Mouse (Mus musculus): Measurements from ENCODE around the gene Nostrin.

The Nostrin gene

DNA sequence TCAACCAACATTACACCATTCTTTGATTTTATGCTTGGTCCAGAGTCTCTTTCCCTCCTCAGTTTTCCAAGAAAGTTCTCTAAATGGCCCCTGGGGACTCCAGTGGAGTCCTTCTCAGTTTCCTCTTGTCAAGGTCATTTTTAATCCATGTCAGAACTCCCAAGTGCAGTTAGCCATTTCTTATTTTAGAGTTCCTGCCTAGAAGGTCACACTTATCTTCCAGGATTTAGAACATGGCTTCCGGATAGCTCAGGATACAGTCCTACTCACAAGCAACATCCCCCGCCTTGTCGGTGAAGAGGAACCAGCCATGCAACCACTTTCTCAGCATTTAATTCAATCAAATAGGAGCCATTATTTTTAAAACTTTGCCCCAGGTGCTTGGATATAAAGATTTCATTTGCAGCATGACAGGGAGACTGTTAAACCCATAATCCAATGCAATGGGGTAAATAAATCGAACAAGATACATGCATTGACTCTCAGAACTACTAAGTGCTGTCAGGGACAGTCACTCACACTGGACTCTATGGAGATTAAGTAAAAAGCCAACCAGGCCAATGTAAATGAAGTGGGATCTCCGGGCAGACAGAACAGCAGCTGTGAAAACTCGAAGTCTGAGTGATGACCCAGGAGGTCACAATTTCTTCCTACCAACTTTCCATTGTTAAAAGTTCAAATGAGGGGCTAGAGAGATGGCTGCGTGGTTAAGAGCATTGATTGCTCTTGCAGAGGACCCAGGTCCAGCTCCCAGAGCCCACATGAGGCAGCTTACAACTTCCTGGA, 6.0 kb upstream of the Nostrin start:
- no peak for DNase-seq

GRCm38 (mm10) chr2:69132046-69132445, 3.6 kb upstream of the Nostrin start:
- DNase-seq: no peak

- DNase-seq: no peak
These were observed 3.0 kb upstream of the Nostrin start for GRCm38 (mm10) chr2:69132488-69133040.

- DNase-seq: no peak
These were observed 1.4 kb upstream of the Nostrin start for GRCm38 (mm10) chr2:69134186-69134585.

DNA sequence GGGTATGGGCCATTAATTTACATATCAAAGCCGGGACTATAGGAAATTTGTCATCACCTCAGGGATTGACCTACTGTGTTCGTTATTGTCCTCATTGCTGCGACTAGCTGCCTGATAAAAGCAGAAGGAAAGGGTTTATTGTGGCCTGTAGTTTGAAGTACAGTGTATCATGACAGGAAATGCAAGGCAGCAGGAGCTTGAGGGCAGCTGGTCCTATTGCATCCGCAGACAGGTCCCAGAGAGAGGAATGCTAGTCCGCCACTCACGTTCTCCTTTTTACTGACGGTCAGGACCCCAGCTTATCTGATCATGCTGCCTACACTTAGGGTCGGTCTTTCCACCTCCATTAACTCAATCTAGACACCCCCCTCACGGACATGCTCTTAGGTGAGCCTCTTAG, 663 bp upstream of the Nostrin start:
- DNase-seq: no peak

GRCm38 (mm10) chr2:69137406-69138084, 1.9 kb downstream of the Nostrin start:
- DNase-seq: peak in 1 of 2 experiments; percentile 37

DNA sequence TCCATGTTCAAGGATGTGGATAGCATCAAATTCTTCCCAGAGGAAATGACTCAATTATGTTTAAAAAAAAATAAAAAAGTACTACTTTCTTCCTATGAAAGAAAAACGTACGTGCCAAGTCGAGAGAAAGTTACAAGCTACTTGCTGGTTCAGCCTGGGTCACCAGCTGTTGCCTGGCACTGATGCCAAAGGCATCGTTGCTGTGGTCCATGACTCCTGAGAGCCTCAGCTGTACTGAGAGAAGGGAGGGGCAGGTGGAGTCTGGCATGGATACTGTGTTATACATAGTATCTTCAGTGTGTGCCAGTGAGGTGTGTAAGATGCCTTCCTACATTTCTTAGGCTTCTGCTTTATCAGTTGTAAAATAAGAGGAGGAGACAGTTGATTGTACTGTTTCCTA, 3.2 kb downstream of the Nostrin start:
- DNase-seq: peak in 1 of 2 experiments; percentile 59

DNA sequence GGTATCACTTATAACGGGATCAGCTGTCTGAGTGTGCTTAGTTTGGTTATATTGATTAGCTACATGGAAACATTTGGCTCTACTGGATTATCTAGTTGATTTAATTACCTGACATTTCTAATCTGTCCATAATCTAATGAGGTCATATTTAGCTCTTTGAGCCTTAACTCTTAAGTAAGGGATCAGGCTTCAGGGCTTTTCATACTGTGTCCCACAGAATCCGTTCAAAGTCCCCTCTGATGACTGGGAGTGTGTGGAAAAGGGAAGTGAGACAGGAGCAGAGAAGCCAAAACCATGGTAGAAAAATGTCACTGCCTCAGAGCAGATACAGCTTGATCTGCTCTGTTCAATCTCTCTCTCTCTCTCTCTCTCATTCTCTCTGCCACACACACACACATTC, 4.6 kb downstream of the Nostrin start:
- no peak for DNase-seq

DNA sequence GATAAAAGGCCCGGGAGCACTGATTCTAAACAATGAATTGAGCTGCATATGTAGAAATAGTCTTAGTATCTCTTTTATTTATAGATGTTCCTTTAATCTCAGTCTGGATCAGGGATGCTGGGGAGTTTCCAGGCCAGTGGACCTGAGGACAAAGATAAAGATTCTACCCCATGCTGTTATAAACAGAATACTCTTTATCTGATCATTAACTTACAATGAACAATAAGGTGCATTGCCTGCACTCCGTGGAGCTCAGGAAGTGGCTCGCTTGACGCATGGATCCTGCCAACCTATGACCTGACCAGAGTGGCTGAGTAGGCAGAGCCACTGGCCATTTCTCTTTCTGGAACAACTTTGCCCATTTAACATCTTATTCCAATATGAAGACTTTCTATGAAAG, 5.2 kb downstream of the Nostrin start:
- peak; percentile 18 to 56 for DNase-seq

- no peak for DNase-seq
These were observed 13.1 kb downstream of the Nostrin start for GRCm38 (mm10) chr2:69148691-69149090.

DNA sequence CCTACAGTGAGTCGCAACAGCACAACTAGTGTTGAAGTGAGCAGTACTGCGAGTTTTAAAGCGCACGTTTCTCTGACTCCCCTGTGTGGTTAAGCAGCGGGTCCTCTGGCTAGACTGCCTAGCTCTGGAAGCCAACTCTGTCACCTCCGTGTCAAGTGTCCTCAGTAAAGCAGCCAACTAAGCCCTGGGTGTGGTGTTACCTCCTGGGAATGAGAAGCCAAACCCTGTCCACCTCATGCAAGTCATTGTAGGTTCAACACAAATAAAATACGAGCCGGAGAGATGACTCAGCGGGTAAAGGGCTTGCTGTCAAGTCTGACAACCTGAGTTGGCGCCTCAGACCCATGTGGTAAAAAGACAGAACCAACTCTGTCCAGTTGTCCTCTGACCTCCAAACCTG, 13.6 kb downstream of the Nostrin start:
- no peak for DNase-seq

GRCm38 (mm10) chr2:69150841-69151240, 15.2 kb downstream of the Nostrin start:
- no peak for DNase-seq

- no peak for DNase-seq
These were observed 20.3 kb downstream of the Nostrin start for GRCm38 (mm10) chr2:69155861-69156260.

- no peak for DNase-seq
These were observed 20.7 kb downstream of the Nostrin start for GRCm38 (mm10) chr2:69156283-69156682.

GRCm38 (mm10) chr2:69158907-69159306, 23.3 kb downstream of the Nostrin start:
- DNase-seq: no peak

- DNase-seq: no peak
These were observed 34.9 kb downstream of the Nostrin start for GRCm38 (mm10) chr2:69170395-69171077.

DNA sequence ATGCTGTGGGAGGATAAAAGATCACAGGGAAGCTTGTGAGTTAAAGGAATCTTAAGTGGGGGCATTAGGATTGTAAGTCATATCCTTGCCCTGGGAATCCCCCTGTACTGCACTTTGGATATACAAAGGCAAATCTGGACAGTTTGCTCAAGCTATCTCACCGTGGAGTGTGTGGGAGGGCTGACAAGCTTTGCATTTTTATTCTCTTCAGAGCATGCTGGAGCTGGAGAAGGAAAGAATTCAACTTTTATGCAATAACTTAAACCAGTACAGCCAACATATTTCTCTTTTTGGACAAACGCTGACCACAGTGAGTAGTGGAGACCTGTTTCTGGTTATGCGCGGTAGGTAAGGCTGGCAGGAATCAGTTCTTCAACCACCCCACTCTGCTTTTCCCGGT, 39.7 kb downstream of the Nostrin start:
- no peak for DNase-seq

- no peak for DNase-seq
These were observed 44.1 kb downstream of the Nostrin start for GRCm38 (mm10) chr2:69179721-69180120.

DNA sequence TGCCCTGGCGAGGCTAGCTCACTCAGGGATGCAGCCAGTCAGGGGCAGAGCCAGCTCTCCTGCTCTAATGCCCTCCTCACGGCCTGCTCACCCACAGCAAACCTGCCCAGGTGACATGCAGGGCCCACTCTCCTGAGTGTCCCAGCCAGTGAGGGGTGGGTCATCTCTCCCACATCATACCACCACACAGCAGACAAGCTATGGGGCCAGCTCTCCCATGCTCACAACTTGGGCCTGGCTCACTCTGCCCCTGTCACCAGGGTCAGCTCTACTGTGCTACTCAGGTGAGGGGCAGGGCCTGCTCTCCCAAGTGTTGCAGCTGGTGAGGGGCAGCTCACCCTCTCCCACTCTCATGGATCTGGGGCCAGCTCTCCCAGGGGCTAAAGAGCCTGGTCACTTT, 52.4 kb downstream of the Nostrin start:
- DNase-seq: no peak

GRCm38 (mm10) chr2:69188732-69189131, 53.1 kb downstream of the Nostrin start:
- DNase-seq: no peak

DNA sequence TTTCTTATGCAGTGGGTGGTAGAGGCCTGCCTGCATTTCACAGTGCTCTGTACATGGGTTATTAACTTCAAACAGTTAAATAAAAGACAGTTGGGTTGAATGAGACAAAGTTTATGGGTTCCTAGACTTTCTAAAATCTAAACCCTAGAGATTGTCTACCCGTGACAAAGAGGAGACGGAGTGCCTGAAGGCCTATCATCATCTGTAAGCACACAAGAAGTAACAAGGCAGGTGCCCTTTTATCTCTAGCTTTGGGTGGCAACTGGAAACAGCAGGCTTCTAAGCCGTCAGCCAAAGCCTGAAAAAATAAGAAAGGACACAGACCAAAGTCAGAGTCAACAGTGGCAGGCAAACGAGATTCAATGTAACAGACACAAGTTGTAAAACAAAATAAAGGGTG, 53.6 kb downstream of the Nostrin start:
- no peak for DNase-seq

DNA sequence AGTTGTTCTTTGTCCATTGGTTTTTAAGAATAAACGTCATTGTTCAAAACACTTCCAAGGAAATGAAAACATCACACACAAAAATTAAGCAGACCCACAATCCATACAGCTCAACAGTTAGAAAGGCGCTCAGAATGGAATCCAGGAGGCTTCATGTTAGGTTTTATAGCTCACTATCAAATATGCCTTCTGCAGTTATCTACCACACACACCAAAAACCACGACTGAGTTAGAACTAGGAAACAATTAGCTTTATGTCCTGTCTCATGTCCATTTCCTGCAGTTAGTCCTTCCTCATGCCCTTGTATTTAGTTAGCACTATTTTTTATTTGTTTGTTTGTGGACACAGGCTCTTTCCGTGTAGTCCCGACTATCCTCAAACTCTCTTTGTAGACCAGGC, 55.5 kb downstream of the Nostrin start:
- no peak for DNase-seq

GRCm38 (mm10) chr2:69193555-69193954, 58.0 kb downstream of the Nostrin start:
- peak; percentile 13 to 28 for DNase-seq

DNA sequence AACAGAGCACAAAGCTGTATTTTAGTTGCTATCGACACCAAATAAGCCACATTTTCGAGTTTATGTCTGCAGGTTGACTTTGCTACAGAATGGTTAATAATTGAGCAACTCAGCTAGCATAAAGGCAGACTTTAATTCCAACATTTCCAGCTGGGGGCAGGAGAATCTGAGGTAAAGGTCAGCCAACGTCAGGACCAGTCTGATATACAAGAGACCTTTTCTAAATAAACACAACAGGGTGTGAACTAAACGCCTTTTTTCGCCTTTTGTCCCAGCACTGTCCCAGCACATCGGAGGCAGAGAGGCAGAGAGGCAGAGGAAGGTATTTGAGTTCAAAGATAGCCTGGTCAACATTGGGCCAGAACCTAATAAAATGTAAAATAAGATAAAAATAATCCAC, 69.6 kb downstream of the Nostrin start:
- DNase-seq: no peak

Data from lung, postnatal 4 days (tissue).